Mouse (Mus musculus) limb, embryonic 14.5 days (tissue): ENCODE measurements around the gene Moxd1. TPM values are rescaled to one million over a fixed set of nuclear protein-coding genes. Genes with fewer than 3 reads are reported as not detected.
"Not testable (repeated sequence)": the region's sequence is repeated elsewhere in the genome, so short reads cannot be mapped to it uniquely, and the experiment has no call there.

Experiments used
- ATAC-seq: fragments of 200-750 bp; cut with Nextera tagmentation; 2 replicates; pipeline ENCODE4 v1.8.0; 2017; ENCODE audit warnings: low read depth, moderate number of reproducible peaks, moderate TSS enrichment; ENCODE audit not compliant: low FRiP score
- DNase-seq: peaks from one replicate; pipeline ENCODE4 v3.0.0-alpha.2; 2015; ENCODE audit warnings: low spot score
- H3K27ac ChIP-seq: fragments of 300-500 bp; sonication (generic); replicated peaks from 2 replicates; pipeline ENCODE4 v1.5.1; 2014; ENCODE audit warnings: low read depth, mild to moderate bottlenecking, low read length, moderate library complexity, mixed read lengths
- H3K27me3 ChIP-seq: fragments of 300-500 bp; sonication (generic); 2 replicates; pipeline ENCODE4 v1.6.1; 2014; ENCODE audit warnings: low read length, mixed read lengths; ENCODE audit not compliant: control insufficient read depth, insufficient read depth
- H3K36me3 ChIP-seq: fragments of 300-500 bp; sonication (generic); 2 replicates; pipeline ENCODE4 v1.6.1; 2014; ENCODE audit warnings: mild to moderate bottlenecking, low read length, moderate library complexity, mixed read lengths; ENCODE audit not compliant: control insufficient read depth, insufficient read depth
- H3K4me1 ChIP-seq: fragments of 300-500 bp; sonication (generic); 2 replicates; pipeline ENCODE4 v1.6.1; 2014; ENCODE audit warnings: antibody characterized with exemption, low read length, mixed read lengths; ENCODE audit not compliant: control insufficient read depth, insufficient read depth
- H3K4me2 ChIP-seq: fragments of 300-500 bp; sonication (generic); replicated peaks from 2 replicates; pipeline ENCODE4 v1.6.1; 2014; ENCODE audit warnings: low read depth, mild to moderate bottlenecking, low read length, moderate library complexity; ENCODE audit not compliant: severe bottlenecking
- H3K4me3 ChIP-seq: fragments of 300-500 bp; sonication (generic); replicated peaks from 2 replicates; pipeline ENCODE4 v1.5.1; 2014; ENCODE audit warnings: low read length
- H3K9ac ChIP-seq: fragments of 300-500 bp; sonication (generic); 2 replicates; pipeline ENCODE4 v1.6.1; 2014; ENCODE audit warnings: mild to moderate bottlenecking, low read depth, low read length, moderate library complexity; ENCODE audit not compliant: severe bottlenecking
- H3K9me3 ChIP-seq: fragments of 300-500 bp; sonication (generic); 2 replicates; pipeline ENCODE4 v1.6.1; 2016; ENCODE audit warnings: low read length; ENCODE audit not compliant: control insufficient read depth
- POLR2A ChIP-seq: fragments of 200-500 bp; IDR thresholded peaks from 2 replicates; pipeline ENCODE4 v1.8.0; 2012; ENCODE audit warnings: inconsistent platforms, mild to moderate bottlenecking, moderate library complexity, borderline replicate concordance; ENCODE audit not compliant: insufficient read depth, insufficient read length; ENCODE audit errors: extremely low read depth
- WGBS: fragments of 180-500 bp; shearing (Covaris S2); extraction: QIAGEN DNeasy Blood & Tissue Kit; methylation state at CpG from one replicate; pipeline ENCODE4 v1.1.7; 2014; 5-methylcytosine and 5-hydroxymethylcytosine counted together
- polyA plus RNA-seq, 2 experiments: library from polyadenylated mRNA; depleted of rRNA in 1 of 2; stranded (reverse) in 1 of 2; unstranded in 1 of 2; fragments of >200 nt; fragmentation: Nextera tagmentation in 1 of 2; extraction: Ambion mirVana in 1 of 2; gene quantifications; 2 replicates each; pipeline versions ENCODE4 v1.2.1 to v1.2.3; 2012 to 2014

The Moxd1 gene
- polyA plus RNA-seq, 2 experiments: 24.2 to 34.5 TPM

- H3K27me3 ChIP-seq: no peaks in the 10 kb centered on the region
- H3K27ac ChIP-seq: no peak overlapping the region
- ATAC-seq (no peak), DNase-seq (no peak)
- no peak overlapping the region for H3K4me3 ChIP-seq
- H3K9ac ChIP-seq: no peak overlapping the region
- TF ChIP-seq POLR2A: no peak
- H3K36me3 ChIP-seq: no peaks in the 10 kb centered on the region
- H3K4me2 ChIP-seq: no peak overlapping the region
- no peaks in the 10 kb centered on the region for H3K4me1 ChIP-seq
- WGBS: 92% methylated on average over 3 of the region's 3 CpGs
- H3K9me3 ChIP-seq: no peaks in the 10 kb centered on the region
These were observed 97.0 kb downstream of the Moxd1 start for GRCm38 (mm10) chr10:24320326-24320725.

- TF ChIP-seq POLR2A: no peak
- DNase-seq (no peak), ATAC-seq (no peak)
- Histone ChIP-seq H3K9me3 (no peaks in the 10 kb centered on the region), H3K4me2 (no peak overlapping the region), H3K27ac (no peak overlapping the region), H3K9ac (no peak overlapping the region), H3K36me3 (no peaks in the 10 kb centered on the region), H3K4me3 (no peak overlapping the region), H3K4me1 (no peaks in the 10 kb centered on the region), H3K27me3 (no peaks in the 10 kb centered on the region)
- 89% methylated on average over 4 of the region's 4 CpGs for WGBS
These were observed 99.7 kb downstream of the Moxd1 start for GRCm38 (mm10) chr10:24323066-24323465.

GRCm38 (mm10) chr10:24327265-24327664 is 103.9 kb downstream of the Moxd1 start:
- H3K9ac ChIP-seq, H3K4me2 ChIP-seq, H3K27ac ChIP-seq, ATAC-seq, DNase-seq, H3K27me3 ChIP-seq, H3K4me1 ChIP-seq, H3K9me3 ChIP-seq, H3K36me3 ChIP-seq, H3K4me3 ChIP-seq: not testable (repeated sequence)
- WGBS: 63% methylated on average over 7 of the region's 8 CpGs

- Histone ChIP-seq H3K36me3 (no peaks in the 10 kb centered on the region), H3K9me3 (no peaks in the 10 kb centered on the region), H3K4me3 (no peak overlapping the region), H3K9ac (no peak overlapping the region), H3K27ac (no peak overlapping the region), H3K4me1 (no peaks in the 10 kb centered on the region), H3K4me2 (no peak overlapping the region), H3K27me3 (no peaks in the 10 kb centered on the region)
- no peak for DNase-seq
- WGBS: 61% methylated on average over 3 of the region's 3 CpGs
- TF ChIP-seq POLR2A: no peak
- no peak for ATAC-seq
These were observed 109.5 kb downstream of the Moxd1 start for GRCm38 (mm10) chr10:24332799-24333198.

- ATAC-seq: no peak
- 40% methylated on average over 10 of the region's 10 CpGs for WGBS
These were observed 116.4 kb downstream of the Moxd1 start for GRCm38 (mm10) chr10:24339593-24340143.

More at GRCm38 (mm10) chr10:24339593-24340143, 116.4 kb downstream of the Moxd1 start:
- peak overlapping the region; percentile 67 for H3K27ac ChIP-seq
- no peak overlapping the region for H3K9ac ChIP-seq
- no peak overlapping the region for H3K4me3 ChIP-seq
- no peaks in the 10 kb centered on the region for H3K9me3 ChIP-seq
- H3K36me3 ChIP-seq: no peaks in the 10 kb centered on the region
- no peak overlapping the region; the same call in 1 of the 2 replicates for H3K4me2 ChIP-seq
- no peak for DNase-seq
- no peaks in the 10 kb centered on the region for H3K27me3 ChIP-seq
- H3K4me1 ChIP-seq: peaks cover 24% of the 10 kb centered on the region
- TF ChIP-seq POLR2A: no peak
